Mouse (Mus musculus) brain, embryonic 14.5 days (tissue): ENCODE data around the gene Creb3l2.

Source experiments
- CTCF ChIP-seq: fragments of 200-500 bp; IDR thresholded peaks from 2 replicates; pipeline ENCODE4 v1.5.1; 2012; ENCODE audit warnings: inconsistent platforms, mild to moderate bottlenecking, moderate library complexity, borderline replicate concordance; ENCODE audit not compliant: insufficient read depth, insufficient read length; ENCODE audit errors: extremely low read depth
- POLR2A ChIP-seq: fragments of 200-500 bp; IDR thresholded peaks from 2 replicates; pipeline ENCODE4 v1.6.1; 2012; ENCODE audit warnings: mild to moderate bottlenecking, inconsistent platforms, borderline replicate concordance; ENCODE audit not compliant: poor library complexity, insufficient read depth, insufficient read length, severe bottlenecking; ENCODE audit errors: extremely low read depth

DNA sequence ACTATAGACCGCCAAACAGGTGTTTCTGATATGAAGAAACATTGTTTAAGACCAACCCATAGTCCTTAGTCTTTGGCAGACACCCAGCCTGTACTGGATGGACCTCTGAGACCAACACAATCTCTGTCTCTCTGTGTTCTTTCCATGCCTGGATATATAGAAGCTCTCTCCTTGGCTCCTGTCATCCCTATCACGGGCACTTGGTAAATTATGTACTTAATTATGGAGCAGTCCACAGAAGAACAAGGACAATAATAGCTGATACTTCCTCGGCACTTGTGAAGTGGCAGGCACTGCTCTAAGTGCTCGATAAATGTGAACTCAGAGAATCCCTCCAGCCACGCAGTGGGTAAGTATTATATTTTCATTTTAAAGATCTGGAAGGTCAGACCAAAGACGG, 72.2 kb downstream of the Creb3l2 start:
- TF ChIP-seq POLR2A (no peak), CTCF (no peak)
